In genomic region chr12:5246193-5246621, GRCm38 (mm10) we compare ENCODE assay signal across 10 mouse cellular contexts.
DNase-seq lines count a peak whose midpoint lies in the region; ATAC-seq and TF ChIP-seq lines count a peak whose summit lies in the region.
"Had no signal": no experiment of that assay in that cellular context is flagged by ENCODE, and none has a peak within 500 bp of the region (broad histone marks: within the 10 kb centered on the region; RNA-seq: fewer than 3 reads in every experiment).

No protein-coding gene starts in this region.

- H3K4me2 ChIP-seq in lung, postnatal 0 days (replicated peaks; ENCODE audit: low read depth, low read length) = no peak overlapping the region
- H3K4me2 ChIP-seq in stomach, embryonic 15.5 days = no peak overlapping the region

- TF ChIP-seq POLR2A in cortical plate, adult 2 months (IDR thresholded peaks at IDR 0.05; ENCODE audit: extremely low read depth, insufficient read depth, low read length) = no peak

- H3K27ac ChIP-seq in gastrocnemius, adult 2 months = peak overlapping the region; percentile 95
- no peak overlapping the region for H3K27ac ChIP-seq in lung, postnatal 0 days (ENCODE audit: low read length)
- H3K27ac ChIP-seq in cortical plate, adult 2 months (ENCODE audit: insufficient read depth, low read length) = peak overlapping the region; percentile 85
- no peak overlapping the region; the same call in 1 of the 2 replicates for H3K27ac ChIP-seq in stomach, embryonic 15.5 days

- H3K4me3 ChIP-seq in gastrocnemius, adult 2 months = peak overlapping the region; percentile 57
- H3K4me3 ChIP-seq in lung, postnatal 0 days (ENCODE audit: low read depth, low read length) = no peak overlapping the region
- H3K4me3 ChIP-seq in cortical plate, adult 2 months (ENCODE audit: insufficient read depth, low read length) = no peak overlapping the region
- H3K4me3 ChIP-seq in stomach, embryonic 15.5 days (replicated peaks) = no peak overlapping the region

- H3K27me3 ChIP-seq in lung, postnatal 0 days (replicated peaks; ENCODE audit: insufficient read depth, low read length) = no peaks in the 10 kb centered on the region
- H3K27me3 ChIP-seq in stomach, embryonic 15.5 days (replicated peaks) = no peaks in the 10 kb centered on the region

- no peaks in the 10 kb centered on the region for H3K36me3 ChIP-seq in lung, postnatal 0 days (ENCODE audit: insufficient read depth, low read length)
- no peaks in the 10 kb centered on the region for H3K36me3 ChIP-seq in stomach, embryonic 15.5 days

- no peak for ATAC-seq in lung, postnatal 0 days
- peak; percentile 40; the same call in 1 of the 2 replicates for ATAC-seq in stomach, embryonic 15.5 days (ENCODE audit: insufficient read depth, low FRiP score, low read depth)

- DNase-seq in gastrocnemius, adult 2 months = peak; percentile 71
- DNase-seq in gastrocnemius, postnatal 14 days = no peak
- peak; percentile 7 to 19 for DNase-seq in lung, adult 18-20 months
- DNase-seq in lung, postnatal 0 days (ENCODE audit: low spot score) = no peak
- DNase-seq in layer of hippocampus, postnatal 36 days = no peak
- no peak for DNase-seq in natural killer cell, adult 2 months (ENCODE audit: low spot score in 2 of 2)
- DNase-seq: kidney, postnatal 36 days; lung, postnatal 4 days had no signal

- WGBS in lung, postnatal 0 days = 62% methylated on average over 9 of the region's 9 CpGs
- 65% methylated on average over 9 of the region's 9 CpGs for WGBS in stomach, embryonic 15.5 days

- no peak overlapping the region for H3K9ac ChIP-seq in lung, postnatal 0 days (replicated peaks; ENCODE audit: low read depth)
- H3K9ac ChIP-seq in stomach, embryonic 15.5 days = no peak overlapping the region

- intact Hi-C loops in gastrocnemius, adult 2 months (cut with DNase I) = loop anchor here (5.0 to 10.0 kb wide), 3 partner anchors 59 to 104 kb away; no protein-coding TSS in a partner anchor
- intact Hi-C loops in gastrocnemius, postnatal 14 days (cut with DNase I; ENCODE audit: low total_unique reads) = no loop called here

- TF ChIP-seq CTCF in gastrocnemius, adult 2 months (IDR thresholded peaks at IDR 0.05) = no peak
- TF ChIP-seq CTCF in lung, postnatal 0 days (IDR thresholded peaks at IDR 0.05) = no peak
- no peak for TF ChIP-seq CTCF in cortical plate, adult 2 months (IDR thresholded peaks at IDR 0.05; ENCODE audit: extremely low read depth, insufficient read depth, low read length)

- no peaks in the 10 kb centered on the region for H3K4me1 ChIP-seq in lung, postnatal 0 days (ENCODE audit: insufficient read depth, low read depth, low read length)
- peaks cover 37% of the 10 kb centered on the region for H3K4me1 ChIP-seq in cortical plate, adult 2 months (ENCODE audit: control insufficient read depth, insufficient read depth, low read length)
- 0 out of 2 replicates have a peak, but pooled peaks cover 5% of the 10 kb centered on the region for H3K4me1 ChIP-seq in stomach, embryonic 15.5 days

- no peak for TF ChIP-seq EP300 in lung, postnatal 0 days (IDR thresholded peaks at IDR 0.05)

- no peaks in the 10 kb centered on the region for H3K9me3 ChIP-seq in lung, postnatal 0 days (ENCODE audit: low read length)
- no peaks in the 10 kb centered on the region for H3K9me3 ChIP-seq in stomach, embryonic 15.5 days

Comparison
In these comparisons a context has a peak if more than half of its experiments do, and no peak if none do; other contexts are left out.
1. DNase-seq: peak in gastrocnemius, adult 2 months (single experiment) and lung, adult 18-20 months (2 of 2); none in gastrocnemius, postnatal 14 days (single experiment), lung, postnatal 0 days (single experiment), layer of hippocampus, postnatal 36 days (0 of 2) and natural killer cell, adult 2 months (0 of 2).
2. H3K27ac ChIP-seq: peak in gastrocnemius, adult 2 months (single experiment) and cortical plate, adult 2 months (single experiment); none in lung, postnatal 0 days (single experiment) and stomach, embryonic 15.5 days (single experiment).